12 mouse cellular contexts compared by ENCODE assay signal in genomic region chr2:27719601-27720000, GRCm38 (mm10). TPM values are rescaled to one million over a fixed set of nuclear protein-coding genes. Genes with fewer than 3 reads are reported as not detected.
DNase-seq lines count a peak whose midpoint lies in the region; ATAC-seq and TF ChIP-seq lines count a peak whose summit lies in the region.
"Had no signal": no experiment of that assay in that cellular context is flagged by ENCODE, and none has a peak within 500 bp of the region (broad histone marks: within the 10 kb centered on the region; RNA-seq: fewer than 3 reads in every experiment).

No protein-coding gene starts in this region.

- peak; percentile 13 for DNase-seq in cerebellum, adult 11 months
- no peak for DNase-seq in cerebellum, adult 8-10 months
- DNase-seq in heart, embryonic 10.5 days (ENCODE audit: low spot score), result no peak
- DNase-seq in heart, postnatal 10 days, result no peak
- peak; percentile 67 for DNase-seq in midbrain, postnatal 0 days (ENCODE audit: low spot score)
- no peak for DNase-seq in ovary, postnatal 36 days (ENCODE audit: low spot score)
- DNase-seq: liver, embryonic 13.5 days; right cerebral cortex, postnatal 14 days had no signal

- peaks cover 78% of the 10 kb centered on the region for H3K4me1 ChIP-seq in heart, embryonic 10.5 days
- H3K4me1 ChIP-seq in midbrain, embryonic 13.5 days (replicated peaks), result peaks cover 35% of the 10 kb centered on the region
- peaks cover 2% of the 10 kb centered on the region; the same call in 1 of the 2 replicates for H3K4me1 ChIP-seq in midbrain, embryonic 16.5 days (ENCODE audit: control insufficient read depth, insufficient read depth, low read length)
- H3K4me1 ChIP-seq in midbrain, postnatal 0 days (ENCODE audit: insufficient read depth, low read length), result no peaks in the 10 kb centered on the region

- peak; percentile 43; the same call in 1 of the 2 replicates for ATAC-seq in midbrain, embryonic 13.5 days
- no peak for ATAC-seq in midbrain, embryonic 16.5 days
- no peak for ATAC-seq in midbrain, postnatal 0 days (ENCODE audit: low FRiP score)

- intact Hi-C loops in heart, postnatal 10 days (cut with DNase I), result no loop called here

- no peaks in the 10 kb centered on the region for H3K36me3 ChIP-seq in heart, embryonic 10.5 days
- H3K36me3 ChIP-seq in midbrain, embryonic 13.5 days, result no peaks in the 10 kb centered on the region
- H3K36me3 ChIP-seq in midbrain, embryonic 16.5 days (ENCODE audit: control insufficient read depth, insufficient read depth, low read length), result no peaks in the 10 kb centered on the region
- no peaks in the 10 kb centered on the region for H3K36me3 ChIP-seq in midbrain, postnatal 0 days (ENCODE audit: insufficient read depth, low read length)
- H3K36me3 ChIP-seq: heart, embryonic 15.5 days; liver, embryonic 13.5 days had no signal

- no peaks in the 10 kb centered on the region for H3K9me3 ChIP-seq in heart, embryonic 10.5 days
- no peaks in the 10 kb centered on the region for H3K9me3 ChIP-seq in midbrain, embryonic 13.5 days
- H3K9me3 ChIP-seq in midbrain, embryonic 16.5 days (replicated peaks; ENCODE audit: control insufficient read depth, low read length, poor library complexity, severe bottlenecking), result no peaks in the 10 kb centered on the region
- no peaks in the 10 kb centered on the region for H3K9me3 ChIP-seq in midbrain, postnatal 0 days (ENCODE audit: low read length)
- H3K9me3 ChIP-seq: heart, embryonic 15.5 days; liver, embryonic 13.5 days had no signal

- TF ChIP-seq CTCF in midbrain, postnatal 0 days (IDR thresholded peaks at IDR 0.05), result no peak

- H3K27me3 ChIP-seq in heart, embryonic 10.5 days (ENCODE audit: insufficient read depth, poor library complexity, severe bottlenecking), result peaks cover 41% of the 10 kb centered on the region
- H3K27me3 ChIP-seq in midbrain, embryonic 13.5 days, result peaks cover 2% of the 10 kb centered on the region; the same call in 1 of the 2 replicates
- no peaks in the 10 kb centered on the region for H3K27me3 ChIP-seq in midbrain, embryonic 16.5 days (ENCODE audit: control insufficient read depth, insufficient read depth, low read depth, low read length)
- H3K27me3 ChIP-seq in midbrain, postnatal 0 days (ENCODE audit: insufficient read depth, low read length), result no peaks in the 10 kb centered on the region
- H3K27me3 ChIP-seq: heart, embryonic 15.5 days; liver, embryonic 13.5 days had no signal

- WGBS in heart, embryonic 10.5 days, result 36% methylated on average over 10 of the region's 10 CpGs
- WGBS in midbrain, embryonic 13.5 days, result 16% methylated on average over 10 of the region's 10 CpGs
- WGBS in midbrain, embryonic 16.5 days, result 12% methylated on average over 10 of the region's 10 CpGs
- 19% methylated on average over 10 of the region's 10 CpGs for WGBS in midbrain, postnatal 0 days

- 0 out of 2 replicates have a peak overlapping the region, but pooled peaks have one; percentile 3 for H3K27ac ChIP-seq in heart, embryonic 10.5 days
- no peak overlapping the region for H3K27ac ChIP-seq in midbrain, embryonic 13.5 days
- no peak overlapping the region for H3K27ac ChIP-seq in midbrain, embryonic 16.5 days (ENCODE audit: low read length)
- no peak overlapping the region for H3K27ac ChIP-seq in midbrain, postnatal 0 days (ENCODE audit: low read depth, low read length)
- H3K27ac ChIP-seq: heart, embryonic 15.5 days; kidney, postnatal 0 days; liver, embryonic 13.5 days had no signal

- H3K4me2 ChIP-seq in midbrain, embryonic 13.5 days (replicated peaks), result no peak overlapping the region
- no peak overlapping the region for H3K4me2 ChIP-seq in midbrain, embryonic 16.5 days (ENCODE audit: low read length)
- no peak overlapping the region for H3K4me2 ChIP-seq in midbrain, postnatal 0 days (ENCODE audit: low read depth, low read length, poor library complexity, severe bottlenecking)
- H3K4me2 ChIP-seq: heart, embryonic 15.5 days; liver, embryonic 13.5 days had no signal

- no peak overlapping the region for H3K4me3 ChIP-seq in heart, embryonic 10.5 days
- H3K4me3 ChIP-seq in midbrain, embryonic 13.5 days (replicated peaks), result no peak overlapping the region
- no peak overlapping the region for H3K4me3 ChIP-seq in midbrain, embryonic 16.5 days (ENCODE audit: low read depth, low read length)
- H3K4me3 ChIP-seq in midbrain, postnatal 0 days (ENCODE audit: low read depth, low read length), result no peak overlapping the region
- H3K4me3 ChIP-seq: heart, embryonic 15.5 days; liver, embryonic 13.5 days had no signal

- no peak overlapping the region for H3K9ac ChIP-seq in midbrain, embryonic 13.5 days (replicated peaks)
- H3K9ac ChIP-seq in midbrain, embryonic 16.5 days (ENCODE audit: low read depth, low read length), result no peak overlapping the region
- H3K9ac ChIP-seq in midbrain, postnatal 0 days (replicated peaks; ENCODE audit: low read length, poor library complexity, severe bottlenecking), result no peak overlapping the region
- H3K9ac ChIP-seq: heart, embryonic 15.5 days; liver, embryonic 13.5 days had no signal

RNA-seq across cellular contexts. Expression of gene Rxra, which starts 43.4 kb away (rescaled TPM):
- polyA plus RNA-seq in heart, embryonic 10.5 days (2016; fragmentation: Nextera tagmentation; extraction: Ambion mirVana), result 6.4 and 8.0 TPM in 2 replicates
- 10 to 100 TPM; 38.6 to 42.5 TPM for total RNA-seq in heart, postnatal 10 days (2021)
- 4.0 and 4.4 TPM in 2 replicates for polyA plus RNA-seq in midbrain, embryonic 13.5 days (2015; fragmentation: Nextera tagmentation; extraction: Ambion mirVana)
- 2.5 and 2.8 TPM in 2 replicates for polyA plus RNA-seq in midbrain, embryonic 16.5 days (2015; fragmentation: Nextera tagmentation; extraction: Ambion mirVana)
- 18.5 and 20.2 TPM in 2 replicates for total RNA-seq in midbrain, postnatal 0 days (2014; rRNA removed)
- 2.2 and 2.3 TPM in 2 replicates for polyA plus RNA-seq in midbrain, postnatal 0 days (2015; fragmentation: Nextera tagmentation; extraction: Ambion mirVana)

Comparison
In these comparisons a context has a peak if more than half of its experiments do, and no peak if none do; other contexts are left out.
1. DNase-seq: peak in cerebellum, adult 11 months (single experiment) and midbrain, postnatal 0 days (single experiment); none in cerebellum, adult 8-10 months (single experiment), heart, embryonic 10.5 days (single experiment), heart, postnatal 10 days (0 of 2) and ovary, postnatal 36 days (single experiment).